Mouse (Mus musculus) limb, embryonic 14.5 days (tissue): ENCODE measurements around the gene Tmem94. TPM values are rescaled to one million over a fixed set of nuclear protein-coding genes. Genes with fewer than 3 reads are reported as not detected.

ENCODE experiments used
- ATAC-seq: fragments of 200-750 bp; cut with Nextera tagmentation; 2 replicates; pipeline ENCODE4 v1.8.0; 2017; ENCODE audit warnings: low read depth, moderate number of reproducible peaks, moderate TSS enrichment; ENCODE audit not compliant: low FRiP score
- DNase-seq: peaks from one replicate; pipeline ENCODE4 v3.0.0-alpha.2; 2015; ENCODE audit warnings: low spot score
- H3K27ac ChIP-seq: fragments of 300-500 bp; sonication (generic); replicated peaks from 2 replicates; pipeline ENCODE4 v1.5.1; 2014; ENCODE audit warnings: low read depth, mild to moderate bottlenecking, low read length, moderate library complexity, mixed read lengths
- H3K27me3 ChIP-seq: fragments of 300-500 bp; sonication (generic); 2 replicates; pipeline ENCODE4 v1.6.1; 2014; ENCODE audit warnings: low read length, mixed read lengths; ENCODE audit not compliant: control insufficient read depth, insufficient read depth
- H3K36me3 ChIP-seq: fragments of 300-500 bp; sonication (generic); 2 replicates; pipeline ENCODE4 v1.6.1; 2014; ENCODE audit warnings: mild to moderate bottlenecking, low read length, moderate library complexity, mixed read lengths; ENCODE audit not compliant: control insufficient read depth, insufficient read depth
- H3K4me1 ChIP-seq: fragments of 300-500 bp; sonication (generic); 2 replicates; pipeline ENCODE4 v1.6.1; 2014; ENCODE audit warnings: antibody characterized with exemption, low read length, mixed read lengths; ENCODE audit not compliant: control insufficient read depth, insufficient read depth
- H3K4me2 ChIP-seq: fragments of 300-500 bp; sonication (generic); replicated peaks from 2 replicates; pipeline ENCODE4 v1.6.1; 2014; ENCODE audit warnings: low read depth, mild to moderate bottlenecking, low read length, moderate library complexity; ENCODE audit not compliant: severe bottlenecking
- H3K4me3 ChIP-seq: fragments of 300-500 bp; sonication (generic); replicated peaks from 2 replicates; pipeline ENCODE4 v1.5.1; 2014; ENCODE audit warnings: low read length
- H3K9ac ChIP-seq: fragments of 300-500 bp; sonication (generic); 2 replicates; pipeline ENCODE4 v1.6.1; 2014; ENCODE audit warnings: mild to moderate bottlenecking, low read depth, low read length, moderate library complexity; ENCODE audit not compliant: severe bottlenecking
- H3K9me3 ChIP-seq: fragments of 300-500 bp; sonication (generic); 2 replicates; pipeline ENCODE4 v1.6.1; 2016; ENCODE audit warnings: low read length; ENCODE audit not compliant: control insufficient read depth
- POLR2A ChIP-seq: fragments of 200-500 bp; IDR thresholded peaks from 2 replicates; pipeline ENCODE4 v1.8.0; 2012; ENCODE audit warnings: inconsistent platforms, mild to moderate bottlenecking, moderate library complexity, borderline replicate concordance; ENCODE audit not compliant: insufficient read depth, insufficient read length; ENCODE audit errors: extremely low read depth
- WGBS: fragments of 180-500 bp; shearing (Covaris S2); extraction: QIAGEN DNeasy Blood & Tissue Kit; methylation state at CpG from one replicate; pipeline ENCODE4 v1.1.7; 2014; 5-methylcytosine and 5-hydroxymethylcytosine counted together
- polyA plus RNA-seq, 2 experiments: library from polyadenylated mRNA; depleted of rRNA in 1 of 2; stranded (reverse) in 1 of 2; unstranded in 1 of 2; fragments of >200 nt; fragmentation: Nextera tagmentation in 1 of 2; extraction: Ambion mirVana in 1 of 2; gene quantifications; 2 replicates each; pipeline versions ENCODE4 v1.2.1 to v1.2.3; 2012 to 2014

Gene Tmem94
- polyA plus RNA-seq, 2 experiments = 17.9 to 46.8 TPM

DNA sequence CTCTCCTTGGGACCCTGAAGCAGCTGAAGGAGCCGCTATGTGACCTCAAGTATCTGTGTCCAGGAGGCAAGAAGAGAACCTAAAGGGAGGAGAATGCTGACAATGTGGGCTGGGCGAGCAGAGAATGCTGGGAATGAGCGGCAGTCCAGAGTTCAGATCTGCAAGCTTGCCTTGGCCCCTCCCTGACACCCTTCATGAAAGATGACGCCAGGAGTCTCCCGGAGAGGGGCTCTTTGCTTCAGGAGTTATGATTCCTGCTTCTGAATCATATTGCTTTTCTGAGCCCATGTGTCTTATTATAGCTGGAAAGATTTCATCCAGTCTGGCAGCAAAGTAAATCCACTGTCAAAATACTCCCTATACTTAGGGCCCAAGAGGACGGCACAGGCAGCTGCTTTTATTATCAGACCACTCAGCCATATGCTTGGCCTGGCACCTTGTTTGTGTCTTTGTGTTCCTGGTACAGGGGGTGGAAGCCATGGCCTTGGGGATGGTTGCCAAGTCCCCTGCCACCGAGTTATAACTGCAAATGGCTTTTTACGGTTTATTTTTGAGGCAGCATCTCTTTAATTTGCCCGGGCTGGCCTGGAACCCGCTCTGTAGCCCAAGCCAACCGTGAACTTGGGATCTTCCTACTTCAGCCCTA, 31.1 kb upstream of the Tmem94 start:
- H3K4me3 ChIP-seq = no peak overlapping the region
- 53% methylated on average over 11 of the region's 11 CpGs for WGBS
- DNase-seq (peak; percentile 32), ATAC-seq (no peak)
- H3K9me3 ChIP-seq = no peaks in the 10 kb centered on the region
- no peaks in the 10 kb centered on the region for H3K27me3 ChIP-seq
- H3K4me2 ChIP-seq = no peak overlapping the region
- H3K36me3 ChIP-seq = no peaks in the 10 kb centered on the region
- H3K4me1 ChIP-seq = no peaks in the 10 kb centered on the region
- H3K9ac ChIP-seq = no peak overlapping the region
- H3K27ac ChIP-seq = no peak overlapping the region
- TF ChIP-seq POLR2A = no peak

GRCm38 (mm10) chr11:115737608-115738208, 27.5 kb upstream of the Tmem94 start:
- no peak for TF ChIP-seq POLR2A
- no peaks in the 10 kb centered on the region for H3K27me3 ChIP-seq
- no peaks in the 10 kb centered on the region for H3K4me1 ChIP-seq
- DNase-seq = peak; percentile 22
- no peaks in the 10 kb centered on the region for H3K9me3 ChIP-seq
- no peaks in the 10 kb centered on the region for H3K36me3 ChIP-seq
- WGBS = 68% methylated on average over 10 of the region's 10 CpGs
- no peak overlapping the region for H3K9ac ChIP-seq
- H3K4me2 ChIP-seq = no peak overlapping the region
- H3K4me3 ChIP-seq = no peak overlapping the region
- ATAC-seq = peak; percentile 69
- no peak overlapping the region for H3K27ac ChIP-seq

DNA sequence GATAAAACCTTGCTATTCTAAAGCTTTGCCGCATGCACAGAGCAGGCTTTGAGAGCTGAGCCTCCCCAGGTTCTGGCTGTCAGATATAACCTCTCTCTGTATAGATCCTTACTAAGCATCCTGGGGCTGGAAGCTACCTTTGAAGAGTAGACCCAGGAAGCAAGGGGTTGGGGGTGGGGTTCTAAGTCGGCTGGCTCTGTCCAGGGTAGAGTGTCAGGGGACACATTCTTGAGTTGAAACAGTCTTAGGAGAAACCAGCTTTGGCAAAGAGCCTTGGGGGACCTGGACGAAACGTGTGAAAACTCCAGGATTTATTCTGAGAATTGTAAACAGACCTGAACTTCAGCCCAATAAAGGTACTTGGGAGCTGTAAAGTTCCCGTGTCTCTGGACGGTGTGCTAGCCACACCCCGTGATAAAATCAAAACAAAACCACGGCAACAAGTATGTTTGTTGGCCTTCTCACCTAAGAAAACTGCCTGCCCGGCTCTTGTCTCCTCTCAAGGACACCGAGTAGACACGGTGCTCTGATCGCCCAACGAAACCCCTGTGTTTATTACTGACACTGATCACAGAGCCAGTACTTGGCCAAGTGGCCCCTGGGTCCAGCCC, 26.9 kb upstream of the Tmem94 start:
- Histone ChIP-seq H3K4me3 (no peak overlapping the region), H3K9me3 (no peaks in the 10 kb centered on the region), H3K4me2 (no peak overlapping the region), H3K36me3 (no peaks in the 10 kb centered on the region), H3K4me1 (no peaks in the 10 kb centered on the region), H3K27me3 (no peaks in the 10 kb centered on the region), H3K27ac (no peak overlapping the region), H3K9ac (no peak overlapping the region)
- ATAC-seq = peak; percentile 43
- 32% methylated on average over 13 of the region's 13 CpGs for WGBS
- no peak for DNase-seq
- TF ChIP-seq POLR2A = no peak

DNA sequence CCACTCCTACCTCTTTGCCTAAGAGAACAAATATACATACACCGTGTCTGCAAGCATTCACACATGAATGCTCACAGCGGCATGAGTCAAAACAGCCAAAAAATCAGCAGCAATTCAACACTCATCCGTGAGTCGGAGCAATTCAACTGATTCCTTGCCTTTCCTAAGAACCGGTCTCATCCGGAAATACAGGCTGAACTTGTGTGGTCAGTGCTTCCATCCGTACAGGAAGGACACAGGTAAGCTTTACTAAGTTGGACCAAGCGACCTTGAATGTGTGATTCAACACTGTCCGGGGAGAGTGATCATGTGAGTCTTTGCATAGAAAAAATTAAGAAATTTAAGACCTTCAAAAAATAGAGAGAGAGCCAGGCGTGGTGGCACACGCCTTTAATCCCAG, 24.2 kb upstream of the Tmem94 start:
- no peak overlapping the region for H3K9ac ChIP-seq
- WGBS = 87% methylated on average over 11 of the region's 11 CpGs

DNA sequence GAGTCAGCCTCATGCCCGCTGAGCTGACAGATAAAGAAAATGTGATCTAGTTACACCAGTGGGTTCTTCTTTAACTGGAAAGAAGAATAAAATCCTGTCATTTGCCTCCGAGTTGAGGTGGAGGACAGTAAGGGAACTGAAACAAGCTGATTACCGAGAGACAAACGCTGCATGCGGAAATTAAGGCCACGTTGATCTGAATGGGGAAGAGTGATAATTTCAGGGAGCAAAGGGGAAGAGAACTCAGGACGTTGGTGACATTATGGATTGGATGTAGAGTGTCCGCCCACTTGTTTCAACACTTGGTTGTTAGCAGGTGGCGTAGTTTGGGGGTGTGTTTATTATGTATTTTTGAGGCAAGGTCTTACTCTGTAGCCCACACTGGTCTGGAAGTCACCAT, 22.3 kb upstream of the Tmem94 start:
- Histone ChIP-seq H3K4me1 (no peaks in the 10 kb centered on the region), H3K9me3 (no peaks in the 10 kb centered on the region), H3K4me2 (no peak overlapping the region), H3K36me3 (no peaks in the 10 kb centered on the region), H3K27ac (no peak overlapping the region), H3K9ac (no peak overlapping the region), H3K27me3 (no peaks in the 10 kb centered on the region), H3K4me3 (no peak overlapping the region)
- 84% methylated on average over 9 of the region's 9 CpGs for WGBS
- TF ChIP-seq POLR2A = no peak
- no peak for DNase-seq
- no peak for ATAC-seq

More for the DNA sequence above, 24.2 kb upstream of the Tmem94 start:
- TF ChIP-seq POLR2A = no peak
- Histone ChIP-seq H3K27ac (no peak overlapping the region), H3K4me2 (no peak overlapping the region), H3K4me1 (no peaks in the 10 kb centered on the region), H3K4me3 (no peak overlapping the region), H3K27me3 (no peaks in the 10 kb centered on the region), H3K9me3 (no peaks in the 10 kb centered on the region), H3K36me3 (no peaks in the 10 kb centered on the region)
- ATAC-seq = no peak
- DNase-seq = no peak
